Mouse (Mus musculus) G1E (cell line): ENCODE data around the gene Lrrc8d.

ENCODE experiments used
- CTCF ChIP-seq: IDR thresholded peaks from 2 replicates; pipeline ENCODE4 v1.5.1; 2012; ENCODE audit warnings: low read depth, low read length, inconsistent platforms, mixed read lengths
- GATA1 ChIP-seq: IDR thresholded peaks from 2 replicates; pipeline ENCODE4 v1.6.1; 2012; ENCODE audit warnings: borderline replicate concordance, low read length, inconsistent platforms, mixed read lengths
- GATA2 ChIP-seq: IDR thresholded peaks from 2 replicates; pipeline ENCODE4 v1.6.1; 2012; ENCODE audit warnings: low read depth, low read length, inconsistent platforms, borderline replicate concordance
- POLR2AphosphoS5 ChIP-seq: IDR thresholded peaks from 2 replicates; pipeline ENCODE4 v1.6.1; 2012; ENCODE audit warnings: low read depth, low read length, inconsistent platforms; ENCODE audit not compliant: insufficient replicate concordance
- TAL1 ChIP-seq: conservative IDR thresholded peaks from 2 replicates; pipeline ENCODE4 v1.6.1; 2012; ENCODE audit warnings: low read depth, low read length, inconsistent platforms, mixed read lengths

DNA sequence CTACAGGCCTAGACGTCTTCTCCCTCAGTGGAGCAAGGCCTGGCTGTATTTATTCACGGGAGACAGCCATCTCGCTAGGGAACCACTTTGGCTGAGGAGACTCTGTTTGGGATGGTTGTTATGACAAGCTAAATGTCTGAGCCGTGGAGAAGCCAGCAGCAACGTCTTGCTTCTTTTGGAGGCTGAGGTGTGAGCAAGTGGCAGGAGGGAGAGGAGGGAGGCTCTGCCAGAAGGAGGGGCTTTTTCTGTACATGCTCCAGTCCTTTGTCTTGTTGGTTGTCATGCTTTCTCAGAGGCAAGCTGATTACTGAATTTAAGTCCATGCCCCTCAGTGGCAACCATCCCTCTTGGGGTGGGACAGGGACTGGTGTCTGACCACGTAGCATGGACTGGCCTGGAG, 33.5 kb downstream of the Lrrc8d start:
- TF ChIP-seq CTCF (no peak), GATA2 (no peak), TAL1 (no peak), GATA1 (no peak), POLR2AphosphoS5 (no peak)
